Mouse (Mus musculus) lung, postnatal 36 days (tissue): ENCODE results near the gene Manf.

Experiments
- DNase-seq: peaks from one replicate; pipeline ENCODE4 v3.0.0; 2022; ENCODE audit warnings: mixed read lengths

Gene Manf

DNA sequence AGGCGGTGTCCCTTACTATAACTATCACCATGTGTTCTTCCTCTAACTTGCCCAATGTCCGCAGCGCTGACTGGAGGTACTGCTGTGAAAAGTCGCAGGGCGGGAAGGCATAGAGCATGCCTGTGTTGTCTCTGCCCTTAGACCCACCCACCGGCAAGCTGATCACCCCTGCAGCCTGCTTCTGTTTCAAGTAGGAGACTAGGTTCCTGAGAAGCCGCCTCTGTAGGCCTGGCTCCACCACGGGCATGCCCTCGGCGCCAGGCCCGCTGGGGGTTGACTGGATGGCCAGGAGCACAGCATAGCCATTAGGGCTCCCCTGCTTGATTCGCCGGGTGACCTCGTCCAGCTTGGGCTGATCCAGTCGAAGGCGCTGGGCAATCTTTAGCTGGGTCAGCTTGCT is 7.5 kb downstream of the Manf start:
- no peak for DNase-seq

DNA sequence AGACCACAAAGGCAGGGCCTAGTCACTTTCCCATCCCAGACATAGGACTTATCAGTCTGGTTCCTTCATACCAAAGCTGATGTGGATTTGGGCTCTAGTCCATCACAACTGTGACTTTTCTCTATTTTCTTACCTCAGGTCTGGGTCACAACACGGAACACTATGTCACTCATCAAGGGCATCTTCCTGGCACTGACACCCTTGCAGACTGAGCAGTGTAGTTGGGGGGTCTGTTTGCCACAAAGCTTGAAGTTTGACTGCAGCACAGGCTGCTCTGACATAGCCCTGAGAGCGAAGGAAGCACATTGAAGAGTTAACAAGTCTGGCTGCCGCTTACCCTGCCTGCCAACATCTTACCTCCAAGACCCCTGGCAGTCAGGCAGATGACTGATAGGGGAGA is 8.7 kb downstream of the Manf start:
- DNase-seq, result no peak

DNA sequence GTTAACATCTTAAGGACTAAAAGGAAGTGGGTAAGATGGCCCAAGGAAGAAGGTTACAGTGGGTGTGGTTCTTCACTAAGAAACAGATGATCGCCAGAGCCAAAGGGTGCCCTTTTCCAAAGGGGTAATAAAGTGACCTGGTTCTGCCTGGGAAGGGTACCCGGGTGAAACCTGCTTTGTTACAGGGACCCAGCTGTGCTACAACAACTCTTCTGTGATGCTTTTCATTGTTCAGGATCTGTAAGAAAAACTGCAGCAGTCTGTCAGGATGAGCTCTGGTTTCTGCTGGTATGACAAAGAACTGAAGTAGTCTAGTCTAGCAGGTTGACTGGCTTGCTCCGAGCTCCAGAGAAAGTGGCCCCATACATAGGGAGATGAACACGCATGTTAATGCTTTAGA is 9.6 kb downstream of the Manf start:
- DNase-seq, result no peak

DNA sequence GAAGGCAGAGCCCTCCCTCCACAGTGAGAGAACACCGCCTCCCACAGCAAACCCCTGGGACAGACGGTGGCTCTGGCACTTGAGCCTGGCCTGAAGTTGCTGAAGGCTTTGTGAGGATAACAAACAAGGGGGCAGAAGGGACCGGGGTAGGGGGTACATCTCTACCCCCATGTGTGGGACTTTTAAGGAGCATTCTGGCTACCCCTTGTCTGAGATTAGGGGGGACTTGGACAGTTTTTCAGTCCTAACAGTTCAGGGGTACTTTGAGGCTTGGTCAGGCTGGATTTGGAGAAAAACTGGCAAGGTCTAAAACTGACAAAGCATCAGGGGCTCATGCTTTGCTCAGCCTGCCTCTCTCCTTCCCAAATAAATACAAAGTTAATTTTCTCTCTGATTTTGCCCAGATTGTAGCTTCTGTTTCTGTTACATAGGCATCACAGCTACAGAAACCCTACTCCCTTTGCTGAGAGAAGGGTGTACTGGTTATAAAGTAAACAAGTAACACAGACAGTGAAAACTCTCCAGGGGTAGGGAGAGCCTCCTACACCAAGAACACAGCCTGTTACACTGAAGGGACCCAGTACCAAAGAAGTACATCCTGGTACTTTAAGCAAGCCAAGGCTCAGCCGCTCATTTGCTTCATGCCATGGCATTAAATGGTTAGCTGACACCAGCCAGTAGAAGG is 10.6 kb downstream of the Manf start:
- DNase-seq, result no peak

DNA sequence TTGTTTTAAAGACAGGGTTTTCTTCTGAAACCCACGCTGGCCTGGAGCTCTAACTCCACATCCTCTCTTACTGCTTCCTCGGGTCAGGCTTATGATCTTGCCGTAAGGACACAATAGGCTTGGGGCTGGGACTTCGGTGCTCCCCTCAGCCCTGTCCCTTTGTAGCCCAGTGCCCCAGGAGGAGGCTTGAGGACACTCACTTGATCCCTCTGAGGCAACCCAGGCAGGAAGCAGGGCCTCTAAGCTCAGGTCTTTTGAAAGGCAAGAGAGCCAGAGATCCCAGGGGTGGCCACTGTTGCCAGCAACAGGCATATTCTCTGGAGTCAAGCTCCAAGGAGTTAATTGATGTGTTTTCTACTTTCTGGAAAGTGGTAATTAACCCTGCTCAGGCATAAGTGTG is 12.3 kb downstream of the Manf start:
- no peak for DNase-seq

DNA sequence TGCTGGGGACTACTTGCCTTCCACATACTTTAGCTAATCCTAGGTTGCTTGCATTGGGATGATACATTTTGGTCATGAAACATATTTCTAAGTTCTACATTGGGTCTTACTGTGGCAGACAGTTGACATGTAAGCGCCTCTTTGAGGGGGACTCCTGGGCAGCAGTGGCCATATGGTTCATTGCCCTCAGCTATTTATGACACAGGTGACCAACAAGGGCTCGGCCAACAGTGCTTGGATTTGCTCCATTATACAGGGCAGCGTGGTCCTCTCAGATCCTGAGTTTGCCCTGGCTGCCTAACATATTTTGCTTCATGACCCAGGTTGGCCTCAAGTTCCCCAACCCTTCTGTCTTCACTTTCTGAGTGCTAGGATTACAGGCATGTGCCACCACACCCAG is 15.1 kb downstream of the Manf start:
- no peak for DNase-seq

DNA sequence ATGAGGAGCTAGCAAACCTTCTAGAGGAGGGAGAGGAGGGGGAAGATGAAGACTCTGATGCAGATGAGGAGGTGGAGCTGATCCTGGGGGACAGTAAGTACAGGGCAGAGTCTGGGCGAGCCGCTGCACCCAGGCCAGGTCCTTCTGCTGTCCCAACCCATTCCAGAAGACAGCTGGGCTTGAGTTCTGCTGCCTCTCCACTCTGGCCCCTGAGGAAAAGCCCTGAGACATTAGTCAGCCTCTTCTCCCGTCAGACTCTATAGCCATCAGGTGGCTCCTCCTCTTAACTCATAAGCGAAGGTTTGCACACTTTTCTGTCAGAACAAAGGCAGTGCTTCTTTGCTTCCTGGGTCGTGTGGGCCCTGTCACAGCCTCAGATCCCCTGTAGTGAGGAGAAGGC is 17.6 kb downstream of the Manf start:
- DNase-seq, result no peak

DNA sequence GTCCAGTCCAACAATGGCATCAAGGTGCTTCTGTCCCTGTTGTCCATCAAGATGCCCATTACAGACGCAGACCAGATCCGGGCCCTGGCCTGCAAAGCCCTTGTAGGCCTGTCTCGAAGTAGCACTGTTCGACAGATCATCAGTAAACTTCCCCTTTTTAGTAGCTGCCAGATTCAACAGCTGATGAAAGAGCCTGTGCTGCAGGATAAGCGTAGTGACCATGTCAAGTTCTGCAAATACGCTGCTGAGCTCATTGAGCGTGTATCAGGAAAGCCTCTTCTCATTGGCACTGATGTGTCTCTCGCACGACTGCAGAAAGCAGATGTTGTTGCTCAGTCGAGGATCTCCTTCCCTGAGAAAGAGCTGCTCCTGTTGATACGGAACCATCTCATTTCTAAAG is 33.7 kb downstream of the Manf start:
- no peak for DNase-seq

DNA sequence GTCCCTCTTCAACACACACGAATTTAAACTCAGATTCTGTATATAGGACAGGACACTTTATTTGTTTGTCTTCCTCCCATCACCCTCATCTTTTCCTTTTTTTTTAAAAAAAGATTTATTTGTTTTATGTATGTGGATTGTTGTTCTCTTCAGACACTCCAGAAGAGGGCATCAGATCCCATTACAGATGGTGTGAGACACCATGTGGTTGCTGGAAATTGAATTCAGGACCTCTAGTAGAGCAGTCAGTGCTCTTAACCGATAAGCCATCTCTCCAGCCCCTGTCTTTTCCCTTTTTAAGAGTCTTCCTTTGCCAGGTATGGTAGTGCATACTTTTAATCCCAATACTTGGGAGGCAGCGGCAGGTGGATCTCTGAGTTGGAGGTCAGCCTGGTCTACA is 35.1 kb downstream of the Manf start:
- DNase-seq, result no peak

DNA sequence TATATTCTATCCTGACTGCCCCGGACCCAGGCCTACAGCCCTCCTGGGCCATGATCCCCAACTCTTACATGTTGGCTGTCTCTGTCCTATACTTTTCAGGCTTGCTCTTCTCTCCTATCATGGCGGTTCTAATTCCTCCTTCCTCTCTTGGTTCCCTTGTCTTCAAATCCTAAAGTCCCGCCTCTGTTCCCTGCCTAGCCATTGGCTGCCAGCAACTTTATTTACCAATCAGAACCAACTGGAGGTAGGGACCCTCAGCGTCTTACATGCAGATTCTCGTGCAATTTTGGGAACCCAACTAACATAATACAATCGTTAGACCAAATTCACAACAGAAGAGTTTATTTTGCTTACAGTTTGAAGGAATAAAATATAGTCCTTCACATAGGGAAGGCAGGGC is 49.0 kb downstream of the Manf start:
- DNase-seq, result no peak

DNA sequence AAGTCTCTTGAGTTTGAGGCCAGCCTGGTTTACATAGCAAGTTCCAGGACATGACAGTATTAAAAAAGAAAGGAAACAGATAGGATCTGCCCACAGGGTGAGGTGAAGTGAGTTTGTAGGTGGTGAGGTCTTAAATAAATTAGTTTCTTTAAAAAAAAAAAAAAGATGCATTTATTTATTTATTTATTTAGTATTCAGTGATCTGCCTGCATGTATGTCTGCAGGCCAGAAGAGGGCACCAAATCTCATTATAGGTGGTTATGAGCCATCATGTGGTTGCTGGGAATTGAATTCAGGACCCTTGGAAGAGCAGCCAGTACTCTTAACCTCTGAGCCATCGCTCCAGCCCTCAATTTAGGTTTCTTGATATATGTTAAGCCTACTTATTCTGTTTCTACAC is 51.2 kb downstream of the Manf start:
- no peak for DNase-seq

DNA sequence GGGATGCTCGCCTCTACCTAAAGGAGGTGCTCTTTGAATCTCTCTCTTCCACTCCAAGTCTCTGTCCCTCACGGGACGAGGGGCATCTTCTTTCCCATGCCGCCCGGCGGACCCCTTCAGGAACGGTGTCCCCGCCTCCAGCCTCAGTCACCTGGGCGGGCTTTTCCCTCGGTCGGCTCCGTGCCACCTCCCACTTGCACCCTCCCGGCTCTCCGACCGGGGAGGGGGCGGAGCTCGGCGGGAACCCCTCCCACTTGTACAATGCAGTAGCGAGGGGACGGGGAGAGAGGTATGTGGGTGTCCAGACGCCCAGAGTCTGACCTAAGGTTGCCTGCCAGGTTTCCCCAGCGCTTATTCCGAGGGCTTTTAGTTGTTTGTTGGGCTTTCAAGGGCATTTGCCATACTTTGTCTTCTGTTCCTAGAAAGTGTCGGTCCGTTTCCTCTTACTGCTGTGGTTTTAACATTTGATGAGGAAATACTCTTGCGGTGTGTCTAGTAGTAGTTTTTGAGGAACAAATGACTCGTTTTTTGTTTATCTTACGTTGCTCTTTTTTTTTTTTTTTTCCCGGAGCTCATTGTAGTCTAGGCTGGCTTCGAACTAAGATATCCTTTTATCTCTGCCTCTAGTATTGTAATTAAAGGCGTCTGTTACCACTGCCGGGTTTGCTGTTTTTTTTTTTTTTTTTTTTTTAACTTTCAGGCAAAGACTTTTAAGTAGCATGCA is 69.2 kb downstream of the Manf start:
- DNase-seq, result peak; percentile 91

DNA sequence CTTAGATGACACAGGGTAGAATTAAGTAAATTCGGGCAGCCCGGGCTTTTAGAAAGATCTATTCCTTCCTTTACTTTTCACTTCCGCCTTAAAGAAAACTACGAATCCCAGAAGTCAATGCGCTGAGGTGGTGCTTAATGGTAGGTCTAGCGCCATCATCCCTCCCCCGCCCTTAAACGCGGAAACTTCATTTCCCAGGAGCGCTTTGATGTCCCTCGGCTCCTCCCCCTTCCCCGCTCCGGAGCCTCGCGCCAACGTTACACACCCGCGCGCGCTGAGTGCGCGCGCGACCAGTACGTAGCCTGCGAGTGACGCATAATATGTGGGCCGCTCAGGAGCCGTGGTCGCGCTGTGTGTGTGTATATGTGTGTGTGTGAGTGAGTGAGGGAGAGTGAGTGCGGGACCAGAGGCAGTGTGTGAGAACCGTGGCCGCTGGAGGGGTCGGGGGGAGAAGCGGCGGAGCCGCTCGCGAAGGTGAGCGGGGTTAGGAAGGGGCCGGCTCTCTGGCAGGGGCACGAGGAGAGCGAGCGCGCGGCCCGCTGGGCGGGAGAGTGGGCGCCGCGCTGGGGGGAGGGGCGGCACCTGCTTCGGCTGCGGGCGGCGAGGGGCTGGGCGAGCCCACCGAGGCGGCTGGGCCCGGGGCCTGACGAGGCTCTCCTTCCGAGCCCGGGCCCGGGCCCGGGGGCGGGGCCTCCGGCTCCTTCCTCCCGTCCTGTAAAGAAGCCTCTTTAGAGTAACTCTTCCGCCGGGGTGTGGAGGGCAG is 70.0 kb downstream of the Manf start, which contains the start of gene Dcaf1:
TSS of gene Dcaf1 (plus strand) at position 257 of the 763 bp plus-strand sequence.
- DNase-seq, result peak; percentile 99

DNA sequence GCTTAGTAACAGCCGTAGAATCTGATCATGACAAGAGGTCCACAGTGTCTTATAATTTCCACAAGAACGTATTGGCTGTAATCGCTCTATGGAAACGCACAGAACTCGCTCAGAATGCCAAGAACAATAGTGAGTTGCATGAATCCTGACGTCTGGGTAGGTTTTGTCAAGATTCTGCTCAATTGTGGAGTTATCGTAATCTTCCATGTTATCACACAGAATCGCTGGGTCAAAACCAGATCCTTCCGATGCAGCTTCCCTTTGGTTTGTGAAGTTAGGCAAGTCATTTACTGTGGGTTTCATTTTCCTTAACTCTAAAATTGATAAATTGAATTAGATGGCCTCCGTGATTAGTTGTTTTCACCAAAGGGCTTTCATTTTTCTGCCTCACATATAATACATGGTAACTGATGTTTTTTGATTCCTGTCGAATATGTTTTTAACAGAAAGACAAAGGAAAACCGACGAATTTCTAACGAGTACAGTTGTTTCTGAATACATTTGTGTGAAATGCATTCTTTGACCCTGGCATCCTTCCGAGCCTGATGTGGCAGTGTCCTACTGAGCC is 70.6 kb downstream of the Manf start:
- peak; percentile 3 for DNase-seq

DNA sequence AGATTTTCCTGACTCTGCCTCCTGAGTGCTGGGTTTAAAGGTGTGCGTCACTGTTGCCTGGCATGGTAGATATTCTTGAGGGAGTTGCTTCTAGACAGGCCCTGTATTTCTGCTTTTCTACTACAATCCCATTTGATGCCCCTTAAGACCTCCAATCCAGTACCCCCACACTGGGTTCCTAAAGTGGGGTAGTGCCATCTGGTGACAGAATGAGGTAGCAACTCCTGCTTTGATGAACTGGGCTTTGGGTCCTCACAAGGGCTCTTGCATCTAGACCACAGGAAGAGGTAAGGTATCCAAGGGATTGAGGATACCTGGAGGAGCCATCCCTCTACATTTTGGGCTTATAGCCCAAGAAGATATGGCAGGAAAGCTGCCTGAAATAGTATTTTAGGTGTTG is 72.6 kb downstream of the Manf start:
- DNase-seq, result peak; percentile 25

DNA sequence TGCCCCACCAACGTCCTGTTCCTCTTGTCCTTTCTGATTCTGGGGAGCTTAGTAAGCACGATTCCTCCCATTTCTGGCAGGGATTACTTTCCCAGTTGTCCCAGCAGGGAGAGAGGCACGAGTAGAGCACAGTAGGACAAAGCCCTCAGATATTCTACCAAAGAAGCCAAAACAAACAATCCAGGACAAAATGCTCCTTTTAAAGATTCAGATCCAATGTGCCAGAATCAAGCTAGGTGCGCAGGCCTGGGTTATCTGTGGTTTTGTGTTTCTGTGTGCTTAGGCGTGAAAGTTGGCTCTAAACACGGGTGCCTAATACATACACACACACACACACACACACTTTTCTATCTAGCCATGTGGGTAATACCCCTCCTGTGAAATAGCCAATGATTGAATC is 73.6 kb downstream of the Manf start:
- DNase-seq, result no peak

DNA sequence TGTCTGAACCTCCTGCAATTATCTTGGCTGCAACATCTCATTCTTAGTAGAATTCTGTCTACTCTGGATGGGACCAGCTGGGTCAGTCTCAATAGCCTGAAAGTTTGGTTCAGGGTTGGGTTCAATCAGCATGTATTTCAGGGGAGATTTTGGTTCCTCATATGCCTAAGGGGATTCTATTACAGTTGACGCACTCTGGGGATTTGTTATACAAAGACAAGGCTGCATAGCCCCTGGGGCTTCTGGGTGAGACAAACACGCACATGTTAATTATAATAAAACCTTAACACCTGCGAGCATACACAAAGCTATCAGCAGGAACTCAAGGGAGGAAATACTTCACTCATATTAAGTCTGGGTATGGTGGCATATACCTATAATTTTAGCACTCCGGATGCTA is 85.3 kb downstream of the Manf start:
- DNase-seq, result no peak

DNA sequence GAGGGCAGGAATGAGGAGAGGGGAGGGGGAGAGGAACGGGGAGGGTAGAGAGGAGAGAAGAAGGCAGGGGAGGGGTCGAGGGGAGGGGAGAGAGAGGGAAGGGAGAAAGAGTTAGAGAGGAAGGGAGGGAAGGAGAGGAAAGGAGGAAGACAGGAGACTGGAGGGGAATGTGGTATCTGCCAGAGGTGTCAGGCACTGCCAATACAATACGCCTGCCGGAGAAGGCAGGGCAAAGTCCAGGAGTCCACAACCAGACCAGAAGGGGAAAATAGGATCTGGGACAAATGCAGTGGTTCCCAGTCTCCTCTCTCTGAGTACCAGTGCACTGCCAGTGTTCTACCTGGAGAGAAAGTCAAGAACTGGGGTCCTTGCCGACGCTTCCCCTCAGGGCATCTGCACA is 100.9 kb downstream of the Manf start:
- DNase-seq, result no peak

DNA sequence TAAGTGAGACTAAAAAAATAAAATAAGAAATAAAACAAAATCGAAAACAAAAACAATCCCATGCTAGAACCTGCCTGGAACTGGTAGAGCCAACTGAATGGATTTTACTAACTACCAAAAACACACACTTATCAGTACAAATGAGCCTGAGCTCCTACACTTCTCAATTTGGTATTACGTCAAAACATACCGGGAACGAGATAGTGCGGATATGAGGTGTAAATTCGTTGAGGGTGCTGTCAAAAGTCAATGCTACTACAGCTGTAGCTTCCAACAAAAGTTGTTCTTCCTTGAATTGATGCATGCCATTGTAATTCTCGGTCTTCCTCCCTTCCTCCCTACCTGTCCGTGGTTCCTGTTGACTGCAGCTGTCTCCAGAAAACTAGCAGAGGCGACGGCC is 102.4 kb downstream of the Manf start:
- DNase-seq, result no peak

DNA sequence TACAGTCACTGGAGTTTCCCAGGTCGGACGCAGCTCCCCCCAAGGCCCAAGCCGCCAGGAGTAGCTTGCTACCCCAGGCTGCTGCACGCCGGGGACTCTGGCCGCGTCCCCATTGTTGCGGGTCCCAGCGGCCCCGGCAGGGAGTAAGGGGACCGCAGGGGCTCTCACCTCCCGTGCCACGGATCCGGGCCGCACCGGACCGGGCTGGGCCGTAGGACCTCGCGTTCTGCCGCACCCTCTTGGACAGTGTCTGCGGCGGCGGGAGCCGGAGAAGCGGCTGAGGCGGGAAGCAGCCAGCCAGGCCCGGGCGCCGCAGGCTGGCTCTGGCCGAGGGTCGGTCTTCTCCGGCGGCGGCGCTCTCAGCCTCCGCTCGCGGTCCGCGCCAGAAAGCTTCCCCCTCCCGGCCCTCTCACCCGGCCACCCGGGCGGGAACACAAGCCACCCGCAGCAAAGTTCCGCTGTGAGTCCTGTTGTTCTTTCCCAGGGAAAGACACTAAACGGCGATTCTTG is 102.9 kb downstream of the Manf start, which contains the start of gene Rad54l2:
TSS of gene Rad54l2 (minus strand) at position 383 of the 510 bp plus-strand sequence.
- peak; percentile 81 for DNase-seq
